ENCODE assay signal across 8 mouse cellular contexts in the genomic region with DNA sequence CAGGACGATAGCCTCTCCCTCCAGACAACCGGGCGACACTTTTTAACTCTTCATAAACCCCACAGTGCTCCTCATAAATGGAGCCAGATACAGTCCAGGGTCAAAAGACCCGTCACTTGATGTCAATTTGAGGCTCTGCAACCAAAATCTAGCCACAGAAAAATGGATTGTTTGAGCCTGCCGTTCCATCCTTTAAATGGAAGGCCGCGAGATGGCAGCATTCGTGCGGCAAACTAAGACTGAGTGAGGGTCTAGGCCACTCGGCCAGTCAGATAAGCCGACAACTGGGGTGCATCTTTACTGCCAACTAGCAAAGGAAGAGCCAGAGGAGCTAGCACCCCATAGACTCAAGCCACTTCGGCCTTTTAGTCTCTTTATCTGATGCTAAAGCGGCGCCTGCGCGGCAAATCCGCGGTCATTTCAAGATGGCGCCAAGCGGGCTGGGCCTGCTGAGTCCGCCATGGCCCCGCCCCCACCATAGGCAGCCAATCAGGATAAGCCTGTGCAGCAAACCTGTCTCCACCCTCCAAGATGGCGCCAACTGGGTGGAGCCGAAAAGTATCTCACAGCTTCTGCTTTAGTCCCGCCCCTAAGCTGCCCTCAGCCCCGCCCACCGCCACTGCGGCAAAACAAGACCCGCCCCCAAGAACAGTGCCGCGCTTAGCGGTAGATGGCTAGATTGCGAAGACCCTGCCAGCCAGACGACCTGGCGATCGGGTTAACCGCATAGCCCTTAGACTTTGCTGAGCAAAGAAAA. TPM values are rescaled to one million over a fixed set of nuclear protein-coding genes. Genes with fewer than 3 reads are reported as not detected.
DNase-seq lines count a peak whose midpoint lies in the region; ATAC-seq lines count a peak whose summit lies in the region.

No protein-coding gene starts in this region.

- H3K36me3 ChIP-seq in intestine, embryonic 14.5 days (ENCODE audit: control insufficient read depth, insufficient read depth, low read length) = peaks cover 23% of the 10 kb centered on the region
- no peaks in the 10 kb centered on the region for H3K36me3 ChIP-seq in megakaryocyte, embryonic 14.5 days (replicated peaks; ENCODE audit: low read length)

- H3K27me3 ChIP-seq in intestine, embryonic 14.5 days (replicated peaks; ENCODE audit: control insufficient read depth, insufficient read depth, low read length) = no peaks in the 10 kb centered on the region
- peaks cover 19% of the 10 kb centered on the region for H3K27me3 ChIP-seq in megakaryocyte, embryonic 14.5 days (replicated peaks)

- 47% methylated on average over 37 of the region's 37 CpGs for WGBS in intestine, embryonic 14.5 days

- ATAC-seq in intestine, embryonic 14.5 days (replicated peaks; ENCODE audit: low FRiP score, low TSS enrichment, low read depth) = peak; percentile 61
- ATAC-seq in monocyte, adult 5-6 weeks (replicated peaks; ENCODE audit: insufficient number of reproducible peaks, low FRiP score, low TSS enrichment, poor library complexity, severe bottlenecking) = no peak

- H3K9ac ChIP-seq in intestine, embryonic 14.5 days (ENCODE audit: low read length) = peak overlapping the region; percentile 61

- H3K4me3 ChIP-seq in intestine, embryonic 14.5 days (ENCODE audit: low read depth, low read length) = peak overlapping the region; percentile 56
- H3K4me3 ChIP-seq in megakaryocyte, embryonic 14.5 days (replicated peaks) = peak overlapping the region; percentile 89

- H3K4me1 ChIP-seq in intestine, embryonic 14.5 days (replicated peaks; ENCODE audit: control insufficient read depth, insufficient read depth, low read length) = no peaks in the 10 kb centered on the region
- peaks cover 15% of the 10 kb centered on the region for H3K4me1 ChIP-seq in megakaryocyte, embryonic 14.5 days

- H3K4me2 ChIP-seq in intestine, embryonic 14.5 days (ENCODE audit: low read length) = peak overlapping the region; percentile 49

- intact Hi-C loops in gastrocnemius, postnatal 36 days (cut with DNase I) = loop anchor here (10.0 kb wide), 2 partner anchors 294 to 374 kb away; partner anchors contain the start of gene Olfr1344
- intact Hi-C loops in left cerebral cortex, postnatal 10 days (cut with DNase I) = no loop called here

- peak; percentile 94 for DNase-seq in adrenal gland, postnatal 25 days
- DNase-seq in embryo, embryonic 11.5 days (ENCODE audit: low read depth, low spot score) = peak; percentile 86
- DNase-seq in gastrocnemius, postnatal 36 days = peak; percentile 90 to 95
- peak; percentile 92 for DNase-seq in intestine, embryonic 14.5 days (ENCODE audit: low spot score)
- DNase-seq in left cerebral cortex, postnatal 10 days (ENCODE audit: extremely low spot score in 1 of 2, low spot score in 2 of 2) = peak; percentile 93 to 98
- DNase-seq in right cerebral cortex, postnatal 14 days = peak; percentile 94

- peak overlapping the region; percentile 91 for H3K27ac ChIP-seq in intestine, embryonic 14.5 days (ENCODE audit: low read depth)

- H3K9me3 ChIP-seq in intestine, embryonic 14.5 days (ENCODE audit: control insufficient read depth, low read length) = peaks cover 43% of the 10 kb centered on the region
- H3K9me3 ChIP-seq in megakaryocyte, embryonic 14.5 days = peaks cover 57% of the 10 kb centered on the region

RNA-seq across cellular contexts. Expression of gene Peg3, which starts 1.0 kb away (rescaled TPM):
- total RNA-seq in adrenal gland, postnatal 25 days (2021) = 32.2 and 49.5 TPM in 2 replicates
- 10 to 100 TPM in 1 of 2 experiments, 1 to 10 TPM in 1; 9.0 to 11.3 TPM for total RNA-seq in gastrocnemius, postnatal 36 days (2021)
- 151 and 164 TPM in 2 replicates for polyA plus RNA-seq in intestine, embryonic 14.5 days (2014; fragmentation: Nextera tagmentation; extraction: Ambion mirVana)
- 100 to 1,000 TPM; 170 to 180 TPM for total RNA-seq in left cerebral cortex, postnatal 10 days (2021)
- polyA plus RNA-seq in megakaryocyte, embryonic 14.5 days (2012; ENCODE audit: insufficient read depth, low replicate concordance) = not detected in 2 replicates
- not detected in 3 replicates for total RNA-seq in monocyte, adult 5-6 weeks (2017)

RNA-seq across cellular contexts. Expression of gene Usp29, which starts 1.1 kb away (rescaled TPM):
- 1.2 and 1.7 TPM in 2 replicates for total RNA-seq in adrenal gland, postnatal 25 days (2021)
- under 1 TPM; 0.31 to 0.59 TPM for total RNA-seq in gastrocnemius, postnatal 36 days (2021)
- 5.7 and 6.8 TPM in 2 replicates for polyA plus RNA-seq in intestine, embryonic 14.5 days (2014; fragmentation: Nextera tagmentation; extraction: Ambion mirVana)
- 10 to 100 TPM; 57.4 to 60.2 TPM for total RNA-seq in left cerebral cortex, postnatal 10 days (2021)
- polyA plus RNA-seq in megakaryocyte, embryonic 14.5 days (2012; ENCODE audit: insufficient read depth, low replicate concordance) = 0.46 TPM in 1 of 2 replicates, not detected in the other
- 0.85 TPM in 1 of 3 replicates, not detected in the others for total RNA-seq in monocyte, adult 5-6 weeks (2017)

RNA-seq across cellular contexts. Expression of gene Zim1, which starts 33.0 kb away (rescaled TPM):
- total RNA-seq in adrenal gland, postnatal 25 days (2021) = 5.5 and 5.8 TPM in 2 replicates
- total RNA-seq in gastrocnemius, postnatal 36 days (2021) = 1 to 10 TPM; 4.5 to 5.5 TPM
- polyA plus RNA-seq in intestine, embryonic 14.5 days (2014; fragmentation: Nextera tagmentation; extraction: Ambion mirVana) = 5.1 and 5.7 TPM in 2 replicates
- 10 to 100 TPM; 10.2 to 13.5 TPM for total RNA-seq in left cerebral cortex, postnatal 10 days (2021)
- not detected in 2 replicates for polyA plus RNA-seq in megakaryocyte, embryonic 14.5 days (2012; ENCODE audit: insufficient read depth, low replicate concordance)
- total RNA-seq in monocyte, adult 5-6 weeks (2017) = not detected in 3 replicates

Comparison
In these comparisons a context has a peak if more than half of its experiments do, and no peak if none do; other contexts are left out.
1. RNA of gene Peg3, which starts 1.0 kb away (total RNA-seq): 170 to 180 TPM in left cerebral cortex, postnatal 10 days, 32.2 to 49.5 TPM in adrenal gland, postnatal 25 days and 9.0 to 11.3 TPM in gastrocnemius, postnatal 36 days; not detected in monocyte, adult 5-6 weeks; every median in the first group is over 10 times any median in the second.
2. RNA of gene Usp29, which starts 1.1 kb away (total RNA-seq): 57.4 to 60.2 TPM in left cerebral cortex, postnatal 10 days; 1.2 to 1.7 TPM in adrenal gland, postnatal 25 days, 0.31 to 0.59 TPM in gastrocnemius, postnatal 36 days and 0.85 TPM in monocyte, adult 5-6 weeks; every median in the first group is over 10 times any median in the second.
3. Peak in every context shown above with its lines, with median percentiles within 50 percentile points of each other: DNase-seq.